Mouse (Mus musculus) lung, adult 2 months (tissue): ENCODE results near the gene Nr1i2.

ENCODE experiments used
- CTCF ChIP-seq: fragments of 200-500 bp; IDR thresholded peaks from 2 replicates; pipeline ENCODE4 v1.5.1; 2011; ENCODE audit warnings: mild to moderate bottlenecking, low read length, control low read depth; ENCODE audit not compliant: insufficient read depth
- POLR2A ChIP-seq: fragments of 200-500 bp; IDR thresholded peaks from 2 replicates; pipeline ENCODE4 v1.6.1; 2011; ENCODE audit warnings: low read depth, mild to moderate bottlenecking, control low read depth, low read length, borderline replicate concordance; ENCODE audit errors: extremely low read depth

GRCm38 (mm10) chr16:38248331-38248961 is 46.2 kb downstream of the Nr1i2 start:
- TF ChIP-seq POLR2A (no peak), CTCF (no peak)
